ENCODE assay signal across 8 mouse cellular contexts in the genomic region with DNA sequence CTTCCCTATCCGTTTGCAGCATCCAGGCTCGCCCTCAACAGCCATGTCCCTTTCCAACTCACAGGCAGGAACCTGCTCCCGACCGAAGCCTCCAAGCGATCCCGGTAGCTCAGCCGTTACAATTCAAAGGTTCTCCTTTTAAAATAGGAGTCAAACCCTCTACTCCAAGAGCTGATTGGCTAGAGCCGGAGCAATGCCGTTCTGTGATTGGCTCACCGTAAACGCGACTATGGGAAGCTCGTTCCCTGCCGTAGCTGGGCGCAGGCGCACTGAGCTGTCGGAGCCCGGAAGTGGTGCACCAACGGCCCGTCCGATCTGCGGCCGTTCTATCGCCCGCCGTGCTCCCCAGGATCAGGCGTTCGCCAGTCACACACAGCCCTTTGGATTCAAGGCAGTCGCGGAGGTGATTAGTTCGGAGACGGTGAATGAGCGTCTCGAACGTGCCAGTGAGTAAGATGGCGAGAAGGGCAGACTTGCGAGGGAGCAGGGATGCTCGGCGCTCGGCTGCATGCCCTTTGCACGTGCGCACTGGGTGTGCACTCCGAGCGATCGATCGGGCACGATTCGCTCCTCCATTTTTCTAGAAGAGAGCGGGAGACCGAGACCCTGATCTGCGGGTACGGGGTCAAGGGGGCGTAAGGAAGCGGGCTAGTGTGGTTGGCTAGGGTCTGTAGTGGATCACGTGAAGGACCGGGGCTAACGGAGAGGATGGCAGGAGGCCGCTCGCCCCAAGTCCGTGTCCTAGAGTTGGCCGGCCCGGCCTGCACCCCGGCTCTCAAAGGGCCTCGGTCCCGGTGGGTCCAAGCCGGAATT. TPM values are rescaled to one million over a fixed set of nuclear protein-coding genes. Genes with fewer than 3 reads are reported as not detected.
A peak's percentile ranks its signal among the peaks of the same experiment; 100 is the strongest.
DNase-seq lines count a peak whose midpoint lies in the region; ATAC-seq lines count a peak whose summit lies in the region.

TSS of gene Aurka (minus strand) at position 125 of the 813 bp plus-strand sequence.
TSS of gene Cstf1 (plus strand) at position 271 of the 813 bp plus-strand sequence.

- H3K4me1 ChIP-seq in intestine, embryonic 14.5 days (replicated peaks; ENCODE audit: control insufficient read depth, insufficient read depth, low read length): peaks cover 28% of the 10 kb centered on the region

- peak within 1 kb of the TSS; percentile 88 for H3K9ac ChIP-seq in intestine, embryonic 14.5 days (ENCODE audit: low read length)

- no peaks in the 10 kb centered on the region for H3K27me3 ChIP-seq in intestine, embryonic 14.5 days (replicated peaks; ENCODE audit: control insufficient read depth, insufficient read depth, low read length)

- H3K27ac ChIP-seq in intestine, embryonic 14.5 days (ENCODE audit: low read depth): peak within 1 kb of the TSS; percentile 82

- H3K9me3 ChIP-seq in intestine, embryonic 14.5 days (ENCODE audit: control insufficient read depth, low read length): no peaks in the 10 kb centered on the region

- peak; percentile 89 to 93 for DNase-seq in adrenal gland, adult 18-20 months (ENCODE audit: low spot score in 2 of 2)
- DNase-seq in embryo, embryonic 11 days: peak; percentile 97
- peak; percentile 93 for DNase-seq in gastrocnemius, postnatal 25 days
- DNase-seq in intestine, embryonic 14.5 days (ENCODE audit: low spot score): peak; percentile 98
- DNase-seq in left cerebral cortex, postnatal 14 days (ENCODE audit: low spot score in 2 of 2): peak; percentile 96 to 97
- DNase-seq in mesoderm, embryonic 11.5 days (ENCODE audit: low read depth, low spot score): peak; percentile 97
- peak; percentile 94 for DNase-seq in right cerebral cortex, postnatal 36 days (ENCODE audit: low spot score in 2 of 2)
- peak; percentile 97 for DNase-seq in yolk sac, embryonic 10.5 days (ENCODE audit: low spot score)

- ATAC-seq in intestine, embryonic 14.5 days (replicated peaks; ENCODE audit: low FRiP score, low TSS enrichment, low read depth): peak; percentile 99

- peak within 1 kb of the TSS; percentile 78 for H3K4me2 ChIP-seq in intestine, embryonic 14.5 days (ENCODE audit: low read length)

- WGBS in intestine, embryonic 14.5 days: under 1% methylated on average over 65 of the region's 66 CpGs

- intact Hi-C loops in left cerebral cortex, postnatal 14 days (cut with DNase I): loop anchor here (2.0 kb wide), 1 partner anchor 70 kb away; the partner anchor contains the start of gene Rtf2

- H3K36me3 ChIP-seq in intestine, embryonic 14.5 days (ENCODE audit: control insufficient read depth, insufficient read depth, low read length): peaks cover 58% of the 10 kb centered on the region

- peak within 1 kb of the TSS; percentile 97 for H3K4me3 ChIP-seq in intestine, embryonic 14.5 days (ENCODE audit: low read depth, low read length)

RNA-seq across cellular contexts. Expression of gene Aurka, which starts in this region (rescaled TPM):
- 1 to 10 TPM; 1.1 to 2.5 TPM for total RNA-seq in adrenal gland, adult 18-20 months (2021)
- total RNA-seq in gastrocnemius, postnatal 25 days (2021): 1 to 10 TPM; 3.3 to 3.6 TPM
- polyA plus RNA-seq in intestine, embryonic 14.5 days (2014; fragmentation: Nextera tagmentation; extraction: Ambion mirVana): 121 and 127 TPM in 2 replicates
- total RNA-seq in left cerebral cortex, postnatal 14 days (2021): 1 to 10 TPM; 1.8 to 2.1 TPM

RNA-seq across cellular contexts. Expression of gene Cstf1, which starts in this region (rescaled TPM):
- total RNA-seq in adrenal gland, adult 18-20 months (2021): 10 to 100 TPM; 33.2 to 33.4 TPM
- 10 to 100 TPM; 13.2 to 16.3 TPM for total RNA-seq in gastrocnemius, postnatal 25 days (2021)
- polyA plus RNA-seq in intestine, embryonic 14.5 days (2014; fragmentation: Nextera tagmentation; extraction: Ambion mirVana): 44.0 and 45.6 TPM in 2 replicates
- total RNA-seq in left cerebral cortex, postnatal 14 days (2021): 10 to 100 TPM; 22.5 to 25.4 TPM

Comparison
In these comparisons a context has a peak if more than half of its experiments do, and no peak if none do; other contexts are left out.
1. Peak in every context shown above with its lines: DNase-seq, ATAC-seq, H3K4me3 ChIP-seq and H3K27ac ChIP-seq.